Mouse (Mus musculus): Measurements from ENCODE around the gene Ifitm2. TPM values are rescaled to one million over a fixed set of nuclear protein-coding genes. Genes with fewer than 3 reads are reported as not detected.

The Ifitm2 gene
- polyA plus RNA-seq, 1 experiment, result 147 TPM

GRCm38 (mm10) chr7:140938436-140938835 lies 17.4 kb downstream of the Ifitm2 start:
- no peak overlapping the region for H3K27ac ChIP-seq (ENCODE audit: control insufficient read depth, insufficient read depth, low read depth, low read length, poor library complexity)
- TF ChIP-seq CTCF (IDR thresholded peaks at IDR 0.05; ENCODE audit: control insufficient read depth, insufficient read depth, low read length) (peak; percentile 49), POLR2A (IDR thresholded peaks at IDR 0.05; ENCODE audit: borderline replicate concordance, control insufficient read depth, low read depth, low read length) (no peak)
- 52% methylated on average over 3 of the region's 3 CpGs for WGBS
- peaks cover 2% of the 10 kb centered on the region; the same call in 1 of the 2 replicates for H3K4me1 ChIP-seq (ENCODE audit: control insufficient read depth, insufficient read depth, low read length)
- no peak overlapping the region for H3K4me3 ChIP-seq (replicated peaks; ENCODE audit: control insufficient read depth, low read depth, low read length)

- no peak for TF ChIP-seq CTCF (IDR thresholded peaks at IDR 0.05; ENCODE audit: control insufficient read depth, insufficient read depth, low read length)
- TF ChIP-seq POLR2A (IDR thresholded peaks at IDR 0.05; ENCODE audit: borderline replicate concordance, control insufficient read depth, low read depth, low read length), result no peak
Measured at GRCm38 (mm10) chr7:140927181-140927580, 28.6 kb downstream of the Ifitm2 start.

GRCm38 (mm10) chr7:140923070-140923775 lies 32.6 kb downstream of the Ifitm2 start:
- H3K4me1 ChIP-seq (ENCODE audit: control insufficient read depth, insufficient read depth, low read length), result no peaks in the 10 kb centered on the region; the same call in 1 of the 2 replicates
- TF ChIP-seq POLR2A (IDR thresholded peaks at IDR 0.05; ENCODE audit: borderline replicate concordance, control insufficient read depth, low read depth, low read length) (no peak), CTCF (IDR thresholded peaks at IDR 0.05; ENCODE audit: control insufficient read depth, insufficient read depth, low read length) (no peak)
- no peak overlapping the region for H3K27ac ChIP-seq (ENCODE audit: control insufficient read depth, insufficient read depth, low read depth, low read length, poor library complexity)
- peak overlapping the region; percentile 25 for H3K4me3 ChIP-seq (replicated peaks; ENCODE audit: control insufficient read depth, low read depth, low read length)
- WGBS, result 20% methylated on average over 30 of the region's 30 CpGs

More at GRCm38 (mm10) chr7:140927181-140927580, 28.6 kb downstream of the Ifitm2 start:
- no peak overlapping the region for H3K27ac ChIP-seq (ENCODE audit: control insufficient read depth, insufficient read depth, low read depth, low read length, poor library complexity)
- H3K4me3 ChIP-seq (replicated peaks; ENCODE audit: control insufficient read depth, low read depth, low read length), result no peak overlapping the region
- 87% methylated on average over 6 of the region's 6 CpGs for WGBS
- H3K4me1 ChIP-seq (ENCODE audit: control insufficient read depth, insufficient read depth, low read length), result no peaks in the 10 kb centered on the region; the same call in 1 of the 2 replicates

GRCm38 (mm10) chr7:140922398-140923069 lies 33.3 kb downstream of the Ifitm2 start:
- TF ChIP-seq POLR2A (IDR thresholded peaks at IDR 0.05; ENCODE audit: borderline replicate concordance, control insufficient read depth, low read depth, low read length) (no peak), CTCF (IDR thresholded peaks at IDR 0.05; ENCODE audit: control insufficient read depth, insufficient read depth, low read length) (no peak)
- no peaks in the 10 kb centered on the region; the same call in 1 of the 2 replicates for H3K4me1 ChIP-seq (ENCODE audit: control insufficient read depth, insufficient read depth, low read length)
- no peak overlapping the region for H3K4me3 ChIP-seq (replicated peaks; ENCODE audit: control insufficient read depth, low read depth, low read length)
- no peak overlapping the region for H3K27ac ChIP-seq (ENCODE audit: control insufficient read depth, insufficient read depth, low read depth, low read length, poor library complexity)
- WGBS, result 1% methylated on average over 49 of the region's 49 CpGs

- Histone ChIP-seq H3K4me1 (ENCODE audit: control insufficient read depth, insufficient read depth, low read length) (no peaks in the 10 kb centered on the region; the same call in 1 of the 2 replicates), H3K27ac (ENCODE audit: control insufficient read depth, insufficient read depth, low read depth, low read length, poor library complexity) (no peak overlapping the region), H3K4me3 (replicated peaks; ENCODE audit: control insufficient read depth, low read depth, low read length) (no peak overlapping the region)
- no peak for TF ChIP-seq CTCF (IDR thresholded peaks at IDR 0.05; ENCODE audit: control insufficient read depth, insufficient read depth, low read length)
- no peak for TF ChIP-seq POLR2A (IDR thresholded peaks at IDR 0.05; ENCODE audit: borderline replicate concordance, control insufficient read depth, low read depth, low read length)
- WGBS, result 41% methylated on average over 22 of the region's 22 CpGs
Measured at GRCm38 (mm10) chr7:140921225-140921975, 34.4 kb downstream of the Ifitm2 start.

GRCm38 (mm10) chr7:140920418-140921029 lies 35.3 kb downstream of the Ifitm2 start, which contains the start of gene Nlrp6:
Gene Nlrp6, plus strand, starts transcription at chr7:140920902.
- TF ChIP-seq CTCF (IDR thresholded peaks at IDR 0.05; ENCODE audit: control insufficient read depth, insufficient read depth, low read length) (no peak), POLR2A (IDR thresholded peaks at IDR 0.05; ENCODE audit: borderline replicate concordance, control insufficient read depth, low read depth, low read length) (no peak)
- WGBS, result 73% methylated on average over 8 of the region's 8 CpGs
- Histone ChIP-seq H3K27ac (ENCODE audit: control insufficient read depth, insufficient read depth, low read depth, low read length, poor library complexity) (no peak within 1 kb of the TSS), H3K4me3 (replicated peaks; ENCODE audit: control insufficient read depth, low read depth, low read length) (no peak within 1 kb of the TSS), H3K4me1 (ENCODE audit: control insufficient read depth, insufficient read depth, low read length) (no peaks in the 10 kb centered on the region; the same call in 1 of the 2 replicates)

- 66% methylated on average over 4 of the region's 4 CpGs for WGBS
- Histone ChIP-seq H3K27ac (ENCODE audit: control insufficient read depth, insufficient read depth, low read depth, low read length, poor library complexity) (no peak overlapping the region), H3K4me1 (ENCODE audit: control insufficient read depth, insufficient read depth, low read length) (no peaks in the 10 kb centered on the region; the same call in 1 of the 2 replicates), H3K4me3 (replicated peaks; ENCODE audit: control insufficient read depth, low read depth, low read length) (no peak overlapping the region)
- TF ChIP-seq CTCF (IDR thresholded peaks at IDR 0.05; ENCODE audit: control insufficient read depth, insufficient read depth, low read length) (no peak), POLR2A (IDR thresholded peaks at IDR 0.05; ENCODE audit: borderline replicate concordance, control insufficient read depth, low read depth, low read length) (no peak)
Measured at GRCm38 (mm10) chr7:140919911-140920310, 35.9 kb downstream of the Ifitm2 start.
